Mouse (Mus musculus): ENCODE data around the gene 1700074P13Rik. TPM values are rescaled to one million over a fixed set of nuclear protein-coding genes. Genes with fewer than 3 reads are reported as not detected.

Gene 1700074P13Rik
- polyA plus RNA-seq, 1 experiment from 2014 or later: not detected

DNA sequence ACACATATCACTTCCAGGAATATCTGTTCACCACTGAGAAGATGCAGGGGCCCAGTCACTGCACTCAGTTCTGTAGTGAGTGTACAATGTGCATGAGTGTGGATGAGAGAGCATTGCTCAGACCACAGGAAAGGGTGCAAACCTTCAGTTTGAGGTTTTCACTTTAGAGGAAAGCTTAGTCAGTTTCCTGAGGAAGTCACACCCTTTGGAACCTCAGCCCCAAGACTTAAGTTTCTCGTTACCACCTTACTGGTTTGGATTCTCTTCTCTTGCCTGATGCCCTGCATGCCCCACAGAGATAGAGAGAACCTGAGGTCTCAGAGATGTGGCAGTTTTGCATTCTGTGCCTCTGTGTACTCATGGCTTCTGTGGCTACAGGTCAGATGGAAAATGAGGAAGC lies 49.4 kb downstream of the 1700074P13Rik start:
- H3K4me1 ChIP-seq (replicated peaks; ENCODE audit: control insufficient read depth, insufficient read depth, low read length): no peaks in the 10 kb centered on the region
- no peaks in the 10 kb centered on the region for H3K36me3 ChIP-seq (ENCODE audit: control insufficient read depth, insufficient read depth, low read length)
- H3K4me2 ChIP-seq (replicated peaks; ENCODE audit: low read depth, low read length): no peak overlapping the region
- H3K9me3 ChIP-seq (ENCODE audit: control insufficient read depth, low read length): no peaks in the 10 kb centered on the region
- ATAC-seq (ENCODE audit: low FRiP score): no peak
- DNase-seq (ENCODE audit: low spot score): no peak
- H3K27me3 ChIP-seq (ENCODE audit: control insufficient read depth, insufficient read depth, low read length): no peaks in the 10 kb centered on the region
- H3K27ac ChIP-seq (ENCODE audit: low read depth, low read length): no peak overlapping the region
- no peak overlapping the region for H3K4me3 ChIP-seq (ENCODE audit: low read depth, low read length)
- 82% methylated on average over 1 of the region's 1 CpGs for WGBS
- no peak overlapping the region for H3K9ac ChIP-seq (ENCODE audit: low read depth, low read length)

DNA sequence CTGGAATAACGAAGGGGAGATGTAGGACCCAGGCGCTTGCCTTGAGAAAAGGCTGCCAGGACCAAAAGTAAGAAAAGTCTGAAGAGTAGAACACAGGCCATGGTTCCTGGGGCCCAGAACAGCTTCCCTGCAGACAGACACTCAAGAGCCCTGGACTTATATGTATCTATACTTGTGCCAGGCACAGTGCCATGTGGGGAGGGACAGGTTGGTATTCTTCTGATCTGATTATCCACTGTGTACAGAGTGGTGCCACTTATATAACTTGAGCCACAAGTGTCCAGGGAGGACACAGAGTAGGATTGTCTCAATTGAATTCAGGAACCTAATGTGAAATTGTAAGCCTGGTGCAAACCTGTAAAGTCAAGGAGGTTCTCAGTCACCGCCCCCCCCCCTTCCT lies 53.0 kb downstream of the 1700074P13Rik start, which contains the start of gene Moxd2:
Gene Moxd2, minus strand, starts transcription at position 101 of the 400 bp plus-strand sequence.
- Histone ChIP-seq H3K9ac (ENCODE audit: low read depth, low read length) (no peak within 1 kb of the TSS), H3K36me3 (ENCODE audit: control insufficient read depth, insufficient read depth, low read length) (no peaks in the 10 kb centered on the region), H3K27me3 (ENCODE audit: control insufficient read depth, insufficient read depth, low read length) (no peaks in the 10 kb centered on the region), H3K4me3 (ENCODE audit: low read depth, low read length) (no peak within 1 kb of the TSS), H3K27ac (ENCODE audit: low read depth, low read length) (no peak within 1 kb of the TSS), H3K4me2 (replicated peaks; ENCODE audit: low read depth, low read length) (no peak within 1 kb of the TSS), H3K9me3 (ENCODE audit: control insufficient read depth, low read length) (no peaks in the 10 kb centered on the region), H3K4me1 (replicated peaks; ENCODE audit: control insufficient read depth, insufficient read depth, low read length) (no peaks in the 10 kb centered on the region)
- DNase-seq (ENCODE audit: low spot score): no peak
- 96% methylated on average over 3 of the region's 3 CpGs for WGBS
- ATAC-seq (ENCODE audit: low FRiP score): no peak

Other genes starting within 250 kb of the 1700074P13Rik start
- gene Moxd2, start 53.1 kb downstream of the 1700074P13Rik start, polyA plus RNA-seq (2014; fragmentation: Nextera tagmentation; extraction: Ambion mirVana): not detected in 2 replicates
- gene Prss58, start 40.2 kb downstream of the 1700074P13Rik start, polyA plus RNA-seq (2014; fragmentation: Nextera tagmentation; extraction: Ambion mirVana): not detected in 2 replicates
- gene Gm4744, start 11.3 kb upstream of the 1700074P13Rik start, polyA plus RNA-seq (2014; fragmentation: Nextera tagmentation; extraction: Ambion mirVana): not detected in 2 replicates
- not detected in 2 replicates for gene 1810009J06Rik, start 24.2 kb upstream of the 1700074P13Rik start, polyA plus RNA-seq (2014; fragmentation: Nextera tagmentation; extraction: Ambion mirVana)
- not detected in 2 replicates for gene Gm2663, start 58.9 kb upstream of the 1700074P13Rik start, polyA plus RNA-seq (2014; fragmentation: Nextera tagmentation; extraction: Ambion mirVana)
- gene 2210010C04Rik, start 95.0 kb upstream of the 1700074P13Rik start, polyA plus RNA-seq (2014; fragmentation: Nextera tagmentation; extraction: Ambion mirVana): not detected in 2 replicates

Data from hindbrain, embryonic 11.5 days (tissue).